Mouse (Mus musculus) E14TG2a.4 (cell line): Measurements from ENCODE around the gene Myh8.
A peak's percentile ranks its signal among the peaks of the same experiment; 100 is the strongest.

Source experiments
- H3K27me3 ChIP-seq: 2 replicates; pipeline ENCODE4 v1.6.1; 2014; ENCODE audit warnings: low read length, control low read depth; ENCODE audit not compliant: insufficient read depth
- H3K36me3 ChIP-seq: 2 replicates; pipeline ENCODE4 v1.6.1; 2014; ENCODE audit warnings: low read length, control low read depth; ENCODE audit not compliant: insufficient read depth
- H3K4me1 ChIP-seq: replicated peaks from 2 replicates; pipeline ENCODE4 v1.6.1; 2014; ENCODE audit warnings: low read depth, low read length, control low read depth
- H3K4me3 ChIP-seq: replicated peaks from 2 replicates; pipeline ENCODE4 v1.5.1; 2014; ENCODE audit warnings: mild to moderate bottlenecking, low read length
- H3K9me3 ChIP-seq: 2 replicates; pipeline ENCODE4 v1.6.1; 2014; ENCODE audit warnings: low read length, control low read depth
- CTCF ChIP-seq: conservative IDR thresholded peaks from 2 replicates; pipeline ENCODE4 v1.5.1; 2014; ENCODE audit warnings: low read length
- NANOG ChIP-seq: IDR thresholded peaks from 2 replicates; pipeline ENCODE4 v1.6.1; 2014; ENCODE audit warnings: borderline replicate concordance, low read length, mixed read lengths
- POU5F1 ChIP-seq: IDR thresholded peaks from 2 replicates; pipeline ENCODE4 v1.6.1; 2014; ENCODE audit warnings: low read length, borderline replicate concordance

Myh8 gene

DNA sequence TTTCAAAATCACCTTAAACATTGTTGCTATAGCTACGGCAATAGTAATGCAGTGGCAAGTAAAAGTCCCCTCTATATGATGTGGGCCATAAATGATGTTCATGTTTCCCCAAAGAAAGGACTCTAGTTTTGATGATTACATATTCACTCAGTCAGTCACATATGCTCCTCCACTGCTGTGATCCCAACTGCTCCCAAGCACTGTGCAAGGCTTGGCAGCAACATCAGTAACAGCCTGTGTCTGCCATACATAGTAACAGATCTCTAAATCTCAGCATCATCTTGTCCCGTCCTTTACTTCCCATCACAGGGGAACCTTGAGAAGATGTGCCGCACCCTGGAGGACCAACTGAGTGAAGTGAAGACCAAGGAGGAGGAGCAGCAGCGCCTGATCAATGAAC is 23.2 kb upstream of the Myh8 start:
- no peak overlapping the region for H3K4me3 ChIP-seq
- peaks cover 45% of the 10 kb centered on the region for H3K27me3 ChIP-seq
- TF ChIP-seq CTCF: no peak
- no peak for TF ChIP-seq NANOG
- TF ChIP-seq POU5F1: no peak
- H3K36me3 ChIP-seq: no peaks in the 10 kb centered on the region
- H3K4me1 ChIP-seq: no peaks in the 10 kb centered on the region
- no peaks in the 10 kb centered on the region for H3K9me3 ChIP-seq

DNA sequence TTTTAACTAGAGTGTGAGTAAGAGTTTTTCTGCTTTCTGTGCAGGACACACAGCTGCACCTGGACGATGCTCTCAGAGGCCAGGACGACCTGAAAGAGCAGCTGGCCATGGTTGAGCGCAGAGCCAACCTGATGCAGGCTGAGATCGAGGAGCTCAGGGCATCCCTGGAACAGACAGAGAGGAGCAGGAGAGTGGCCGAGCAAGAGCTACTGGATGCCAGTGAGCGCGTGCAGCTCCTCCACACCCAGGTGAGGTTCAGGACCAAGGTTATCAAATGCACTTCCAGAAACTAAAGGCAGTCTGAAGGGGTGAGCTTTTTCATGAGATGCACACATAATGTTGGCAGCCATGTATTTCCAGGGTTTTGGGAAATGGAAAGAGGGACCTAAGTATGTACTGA is 19.9 kb upstream of the Myh8 start:
- TF ChIP-seq POU5F1 (no peak), CTCF (no peak), NANOG (no peak)
- no peaks in the 10 kb centered on the region; the same call in 1 of the 2 replicates for H3K4me1 ChIP-seq
- peaks cover 64% of the 10 kb centered on the region for H3K27me3 ChIP-seq
- no peaks in the 10 kb centered on the region for H3K36me3 ChIP-seq
- H3K4me3 ChIP-seq: no peak overlapping the region
- no peaks in the 10 kb centered on the region for H3K9me3 ChIP-seq

DNA sequence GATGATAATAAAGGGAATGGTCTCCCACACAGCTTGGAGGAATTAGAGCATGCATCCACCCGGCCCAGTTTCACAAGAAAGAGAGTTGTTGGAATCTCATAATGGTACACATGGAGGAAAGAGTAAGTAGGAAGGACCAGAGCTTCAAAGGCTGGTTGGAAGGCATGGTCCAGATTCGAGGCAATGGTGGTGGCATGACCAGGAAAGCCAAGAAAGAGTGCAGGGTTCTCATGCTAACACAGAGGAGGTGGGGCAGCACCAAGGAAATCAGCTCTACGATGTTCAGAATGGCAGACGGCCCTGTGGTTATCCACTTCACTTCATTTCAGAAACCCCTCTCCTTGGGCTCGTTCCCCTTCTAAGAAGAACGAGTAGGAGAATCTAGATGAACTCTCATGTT is 16.0 kb upstream of the Myh8 start:
- H3K4me1 ChIP-seq: no peaks in the 10 kb centered on the region; the same call in 1 of the 2 replicates
- H3K27me3 ChIP-seq: peaks cover 32% of the 10 kb centered on the region
- H3K9me3 ChIP-seq: no peaks in the 10 kb centered on the region
- H3K36me3 ChIP-seq: no peaks in the 10 kb centered on the region
- TF ChIP-seq NANOG: no peak
- TF ChIP-seq CTCF: no peak
- TF ChIP-seq POU5F1: no peak
- H3K4me3 ChIP-seq: no peak overlapping the region

DNA sequence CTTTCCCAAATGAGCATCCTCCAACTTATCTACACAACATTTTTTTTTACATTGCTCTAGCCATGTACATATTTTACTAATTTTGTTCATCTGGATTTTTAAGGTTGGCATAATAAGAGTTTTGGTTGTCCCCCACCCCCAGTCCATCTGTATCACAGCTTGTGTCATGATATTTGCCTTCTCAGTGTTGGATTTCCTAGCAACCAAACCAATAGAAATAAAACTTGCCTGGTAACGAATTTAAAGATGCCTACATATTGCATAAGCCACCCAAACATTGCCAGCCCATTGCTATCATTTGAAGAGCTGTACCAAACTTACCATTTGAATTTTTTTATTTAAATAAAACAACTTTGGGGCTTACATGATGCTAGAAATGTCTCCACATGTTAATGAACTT is 16.5 kb downstream of the Myh8 start:
- H3K27me3 ChIP-seq: no peaks in the 10 kb centered on the region
- peaks cover 13% of the 10 kb centered on the region for H3K9me3 ChIP-seq
- no peak overlapping the region for H3K4me3 ChIP-seq
- H3K4me1 ChIP-seq: no peaks in the 10 kb centered on the region
- TF ChIP-seq CTCF: no peak
- no peak for TF ChIP-seq NANOG
- no peak for TF ChIP-seq POU5F1
- H3K36me3 ChIP-seq: no peaks in the 10 kb centered on the region

DNA sequence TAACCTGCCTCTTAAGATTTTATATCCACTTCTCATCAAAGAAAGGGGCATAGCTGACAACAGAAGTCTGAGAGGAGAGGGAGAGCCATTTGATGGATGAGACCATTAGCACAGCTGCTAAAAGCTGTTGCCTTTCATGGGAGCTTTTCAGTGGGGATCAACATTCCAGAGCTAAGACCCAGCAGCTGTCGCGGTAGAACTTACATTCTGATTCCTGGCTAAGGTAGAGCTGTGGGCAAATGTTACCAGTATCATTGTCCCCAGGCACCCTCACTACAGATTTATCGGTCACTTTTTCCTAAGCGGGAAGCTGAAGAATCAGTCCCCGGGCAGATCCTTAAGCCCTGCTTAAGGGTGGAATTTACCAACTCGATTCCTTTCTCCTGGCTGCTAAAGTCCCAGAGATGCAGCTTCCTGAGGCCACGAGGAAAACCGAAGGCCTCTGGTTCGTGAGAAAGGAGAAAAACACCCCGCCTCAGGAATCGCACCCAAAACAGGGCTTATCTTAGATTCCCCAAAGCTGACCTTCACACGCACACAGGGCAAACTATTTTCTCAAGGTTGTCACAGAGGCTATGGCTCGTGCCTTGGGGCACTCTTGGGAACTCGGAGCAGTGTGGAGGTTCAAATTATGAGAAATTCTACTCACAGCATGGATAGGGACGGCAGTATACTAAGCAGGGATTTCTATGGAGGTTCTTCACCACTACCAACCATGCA is 37.0 kb downstream of the Myh8 start:
- TF ChIP-seq CTCF: no peak
- no peak for TF ChIP-seq POU5F1
- no peak for TF ChIP-seq NANOG
- Histone ChIP-seq H3K36me3 (no peaks in the 10 kb centered on the region), H3K4me1 (peaks cover 15% of the 10 kb centered on the region), H3K27me3 (no peaks in the 10 kb centered on the region; the same call in 1 of the 2 replicates), H3K4me3 (no peak overlapping the region; the same call in 1 of the 2 replicates), H3K9me3 (peaks cover 12% of the 10 kb centered on the region)

DNA sequence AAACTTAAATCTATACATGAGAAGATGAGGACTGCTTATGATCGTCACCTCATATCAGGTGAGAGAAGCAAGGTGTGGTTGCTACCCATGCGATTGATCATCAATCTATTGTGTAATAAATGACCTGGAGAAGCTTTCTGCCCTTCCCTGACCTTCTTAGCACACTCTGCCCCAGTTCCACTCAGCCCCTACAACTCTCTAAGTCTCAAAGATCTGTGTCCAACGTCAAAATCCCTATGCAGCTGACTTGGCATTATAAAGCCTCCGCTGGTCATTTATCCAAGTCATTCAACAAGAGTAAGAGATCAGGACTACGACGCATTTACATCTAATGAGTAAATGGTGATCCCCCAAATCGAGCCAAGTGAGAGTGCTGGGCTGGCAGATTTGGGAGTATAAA is 44.4 kb downstream of the Myh8 start, which contains the start of gene Myh13:
Gene Myh13 (plus strand): TSS at position 301 of the 400 bp plus-strand sequence.
- H3K9me3 ChIP-seq: no peaks in the 10 kb centered on the region
- no peaks in the 10 kb centered on the region for H3K4me1 ChIP-seq
- no peaks in the 10 kb centered on the region for H3K36me3 ChIP-seq
- no peak within 1 kb of the TSS for H3K4me3 ChIP-seq
- H3K27me3 ChIP-seq: 0 out of 2 replicates have a peak, but pooled peaks cover 4% of the 10 kb centered on the region
- TF ChIP-seq POU5F1 (no peak), CTCF (no peak), NANOG (no peak)

DNA sequence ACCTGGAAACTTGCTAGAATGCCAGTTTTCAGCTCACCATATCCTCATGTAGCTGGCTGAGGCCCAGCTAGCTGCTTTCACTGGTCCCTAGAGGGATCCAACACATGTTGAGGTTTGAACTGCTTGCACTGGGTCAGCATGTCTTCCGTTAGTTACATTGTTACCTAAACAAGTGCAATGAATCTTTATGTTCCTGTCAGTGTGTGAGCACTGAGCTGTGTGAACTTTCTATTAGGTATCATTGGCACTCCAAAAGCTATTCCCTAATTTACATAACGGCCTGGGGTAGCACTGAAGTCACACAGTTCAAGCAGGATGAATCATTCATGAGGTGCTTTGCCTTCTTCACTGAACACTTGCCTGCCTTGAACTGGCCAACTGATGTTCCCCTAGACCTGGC is 49.6 kb downstream of the Myh8 start:
- H3K4me1 ChIP-seq: no peaks in the 10 kb centered on the region; the same call in 1 of the 2 replicates
- TF ChIP-seq POU5F1: no peak
- TF ChIP-seq CTCF: no peak
- no peak for TF ChIP-seq NANOG

DNA sequence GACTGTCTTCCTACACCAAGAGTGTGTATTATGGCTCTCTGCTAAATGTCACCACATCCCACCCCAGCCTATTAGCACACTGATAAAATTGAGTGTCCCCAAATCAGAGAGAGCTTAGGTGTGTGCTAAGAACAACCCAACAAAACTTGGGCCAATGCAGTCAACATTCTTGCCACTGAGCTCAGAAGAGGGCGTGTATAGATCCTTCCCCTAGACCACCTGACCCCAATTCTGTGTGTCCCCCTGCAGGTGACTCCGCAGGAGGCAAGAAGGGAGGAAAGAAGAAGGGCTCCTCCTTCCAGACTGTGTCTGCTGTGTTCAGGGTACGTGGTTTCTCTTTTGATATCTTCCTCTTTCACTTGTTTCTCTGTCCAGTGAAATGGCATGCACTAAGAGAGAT is 67.6 kb downstream of the Myh8 start:
- H3K4me1 ChIP-seq: peaks cover 52% of the 10 kb centered on the region
- 0 out of 2 replicates have a peak, but pooled peaks cover 5% of the 10 kb centered on the region for H3K9me3 ChIP-seq
- no peaks in the 10 kb centered on the region for H3K36me3 ChIP-seq
- H3K4me3 ChIP-seq: peak overlapping the region; percentile 27; the same call in 1 of the 2 replicates
- TF ChIP-seq NANOG: no peak
- no peak for TF ChIP-seq POU5F1
- no peak for TF ChIP-seq CTCF
- H3K27me3 ChIP-seq: peaks cover 7% of the 10 kb centered on the region; the same call in 1 of the 2 replicates

More for the DNA sequence above, 49.6 kb downstream of the Myh8 start:
- H3K9me3 ChIP-seq: no peaks in the 10 kb centered on the region
- no peaks in the 10 kb centered on the region for H3K36me3 ChIP-seq
- no peak overlapping the region for H3K4me3 ChIP-seq
- 0 out of 2 replicates have a peak, but pooled peaks cover 4% of the 10 kb centered on the region for H3K27me3 ChIP-seq
